Mouse (Mus musculus) E14TG2a.4 (cell line): Measurements from ENCODE around the gene Bdkrb2.

Source experiments
- CTCF ChIP-seq: conservative IDR thresholded peaks from 2 replicates; pipeline ENCODE4 v1.5.1; 2014; ENCODE audit warnings: low read length
- NANOG ChIP-seq: IDR thresholded peaks from 2 replicates; pipeline ENCODE4 v1.6.1; 2014; ENCODE audit warnings: borderline replicate concordance, low read length, mixed read lengths

GRCm38 (mm10) chr12:105517026-105517675, 45.9 kb upstream of the Bdkrb2 start:
- no peak for TF ChIP-seq CTCF
- no peak for TF ChIP-seq NANOG
